Mouse (Mus musculus) frontal cortex, postnatal 14 days (tissue): ENCODE data around the gene Wdr1.
"Not testable (repeated sequence)": the region's sequence is repeated elsewhere in the genome, so short reads cannot be mapped to it uniquely, and the experiment has no call there.

ENCODE experiments used
- DNase-seq, 2 experiments: peaks; one replicate each; pipeline ENCODE4 v3.0.0; 2022; ENCODE audit warnings: low spot score in 2 of 2

The Wdr1 gene

DNA sequence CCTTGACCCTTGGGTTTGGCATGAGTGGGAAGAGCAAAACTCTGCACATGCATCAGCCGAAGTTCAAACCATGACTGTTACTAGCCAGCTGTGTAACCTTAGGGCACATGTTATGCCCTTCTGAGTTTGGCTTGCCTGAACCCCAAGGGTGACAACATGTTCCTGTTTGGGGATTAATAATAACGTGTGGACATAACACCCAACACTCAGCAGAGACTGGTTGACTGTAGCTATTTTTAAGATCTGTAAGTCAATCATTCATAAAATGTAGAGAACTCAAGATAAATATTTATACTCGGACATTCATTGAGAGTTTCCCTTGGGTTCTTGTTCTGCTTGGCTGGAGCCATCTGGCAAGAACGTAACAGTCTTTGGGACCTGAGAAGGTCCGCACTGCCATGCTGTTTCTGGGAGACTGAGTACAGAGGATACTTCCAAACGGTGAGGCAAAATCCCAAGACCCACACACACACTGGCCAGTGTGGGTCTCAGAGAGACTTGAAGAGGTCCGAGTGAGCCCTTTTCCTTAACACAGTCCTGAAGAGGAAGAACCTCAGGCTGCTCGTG, 66.4 kb downstream of the Wdr1 start:
- no peak for DNase-seq

DNA sequence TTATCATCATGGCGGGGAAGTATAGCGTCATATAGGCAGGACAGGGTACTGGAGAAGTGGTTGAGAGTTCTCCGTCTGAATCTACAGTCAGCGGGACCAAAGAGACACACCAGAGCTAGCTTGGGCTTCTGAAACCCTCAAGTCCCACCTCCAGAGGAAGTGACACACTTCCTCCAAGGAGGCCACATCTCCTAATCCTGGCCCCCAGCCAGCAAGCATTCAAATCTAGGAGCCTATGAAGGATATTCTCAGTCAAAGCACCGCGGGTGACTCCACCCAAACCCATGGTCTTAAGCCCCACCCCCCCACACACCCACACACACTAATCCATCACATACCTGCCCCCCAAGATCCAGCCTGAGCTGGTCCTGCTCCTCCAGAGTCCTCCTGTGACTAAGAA, 69.1 kb downstream of the Wdr1 start:
- no peak for DNase-seq

DNA sequence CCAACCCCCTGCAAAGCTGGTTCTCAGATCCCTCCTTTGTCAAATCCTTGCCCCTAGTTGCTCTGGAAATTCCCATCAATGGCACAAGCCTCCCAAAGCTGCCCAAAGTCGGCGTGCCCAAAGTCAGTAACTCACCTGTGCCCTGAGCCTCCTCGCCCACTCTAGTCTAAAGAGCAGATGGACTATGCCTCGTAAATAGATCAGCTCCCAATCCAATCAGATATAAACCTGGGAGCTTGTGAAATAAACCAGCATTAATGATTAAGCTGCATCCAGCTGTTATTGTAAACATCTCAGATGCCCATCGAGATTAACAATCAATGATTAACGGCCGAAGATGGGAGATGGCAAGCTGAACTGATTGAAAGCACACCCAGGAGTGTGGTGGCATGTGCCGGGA, 71.3 kb downstream of the Wdr1 start:
- DNase-seq, result no peak

DNA sequence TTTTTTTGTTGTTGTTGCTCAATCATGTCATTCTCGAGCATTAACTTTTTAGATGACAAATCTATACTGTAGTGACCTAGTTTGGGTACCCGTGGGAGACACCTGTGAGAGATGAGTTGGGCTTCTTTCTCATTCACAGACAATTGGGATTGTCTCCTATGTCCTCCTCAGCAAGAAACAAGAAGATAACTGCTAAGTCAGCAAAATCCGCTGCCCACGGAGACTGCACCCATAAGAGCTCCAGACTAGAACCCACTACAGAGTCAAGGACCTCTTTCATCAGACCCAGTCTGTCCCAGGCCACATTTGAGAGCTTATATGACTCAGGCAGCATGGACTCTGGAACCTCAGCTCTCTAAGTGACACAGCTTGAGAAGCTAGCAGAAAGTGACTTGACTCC, 73.3 kb downstream of the Wdr1 start:
- no peak for DNase-seq

DNA sequence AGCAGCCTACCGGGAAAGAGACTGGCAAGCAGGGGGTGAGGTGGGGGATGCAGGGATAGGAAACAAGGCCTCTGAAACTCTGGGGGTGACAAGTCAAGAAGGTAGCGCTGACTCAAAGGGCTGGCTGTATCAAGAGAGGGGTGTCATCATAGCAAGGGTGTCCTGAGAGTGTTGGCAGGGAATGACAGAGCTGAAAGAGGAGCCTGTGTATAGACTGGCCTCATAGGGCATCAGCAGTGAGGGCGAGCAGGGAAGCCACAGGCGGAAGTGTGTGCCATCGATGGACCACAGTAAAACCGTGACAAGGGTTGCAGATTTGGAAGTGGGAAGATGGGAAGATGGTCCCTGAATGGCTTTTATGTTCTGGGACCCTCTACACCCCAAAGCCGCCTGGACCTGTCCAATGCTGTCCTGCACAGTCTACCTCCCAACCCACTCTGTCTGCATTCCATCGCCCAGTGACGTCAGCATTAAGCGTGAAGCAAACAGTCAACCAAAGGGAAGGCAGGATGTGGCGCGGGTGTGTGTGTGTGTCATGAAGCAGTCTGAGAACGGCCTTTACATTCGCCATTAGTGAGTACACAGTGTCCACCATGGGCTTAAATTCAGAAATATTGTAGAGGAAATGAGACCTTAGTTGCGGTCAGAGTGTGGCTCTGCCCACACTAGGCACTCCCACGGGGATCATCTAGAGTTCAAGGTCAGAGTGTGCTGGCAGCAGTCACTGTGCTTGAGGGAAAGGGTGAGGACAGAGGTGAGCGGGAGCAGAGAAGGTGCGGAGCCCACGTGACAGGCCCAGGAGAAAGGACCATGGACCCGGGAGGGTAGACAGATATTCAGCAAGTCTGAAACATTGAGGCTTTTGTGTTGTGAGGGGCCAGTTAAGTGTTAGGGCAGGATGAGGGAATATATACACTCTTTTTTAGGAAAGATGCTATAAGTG, 74.1 kb downstream of the Wdr1 start:
- DNase-seq, result no peak

DNA sequence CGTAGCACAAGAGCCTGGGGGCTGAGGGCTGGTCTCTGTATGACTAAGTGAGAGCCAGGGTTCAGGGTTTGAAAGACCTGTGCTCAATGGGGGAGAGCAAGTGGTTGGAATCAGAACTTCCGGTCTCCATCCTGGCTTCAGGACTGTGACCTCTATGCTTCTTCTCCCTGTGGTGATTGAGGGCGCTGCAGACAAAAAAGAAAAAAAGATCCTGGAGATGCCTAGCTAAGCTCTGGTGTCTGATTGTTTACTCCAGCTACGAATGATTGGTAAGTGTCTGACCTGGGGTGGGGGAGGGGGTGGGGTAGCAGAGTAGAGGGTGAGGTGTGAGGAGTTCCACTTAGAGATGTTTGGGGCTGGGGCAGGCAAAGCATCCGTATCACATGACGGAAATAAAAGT, 75.0 kb downstream of the Wdr1 start:
- DNase-seq, result no peak

DNA sequence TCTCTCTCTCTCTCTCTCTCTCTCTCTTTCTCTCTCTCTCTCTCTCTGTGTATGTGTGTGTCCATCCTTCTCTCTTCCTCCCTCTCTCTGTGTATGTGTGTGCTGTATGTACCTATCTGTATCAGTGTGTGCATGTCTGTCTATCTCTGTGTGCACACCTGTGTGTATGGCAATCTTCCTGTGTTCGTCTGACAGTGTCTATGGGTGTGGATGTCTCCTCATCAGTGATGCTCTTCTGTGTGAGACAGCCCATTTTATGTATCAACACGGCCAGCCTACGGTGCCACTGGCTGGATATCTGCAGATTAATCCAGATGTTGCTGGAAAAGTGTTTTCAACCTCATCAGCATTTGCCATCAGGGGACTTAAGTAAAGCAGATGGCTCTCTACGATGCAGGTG, 75.8 kb downstream of the Wdr1 start:
- no peak for DNase-seq

DNA sequence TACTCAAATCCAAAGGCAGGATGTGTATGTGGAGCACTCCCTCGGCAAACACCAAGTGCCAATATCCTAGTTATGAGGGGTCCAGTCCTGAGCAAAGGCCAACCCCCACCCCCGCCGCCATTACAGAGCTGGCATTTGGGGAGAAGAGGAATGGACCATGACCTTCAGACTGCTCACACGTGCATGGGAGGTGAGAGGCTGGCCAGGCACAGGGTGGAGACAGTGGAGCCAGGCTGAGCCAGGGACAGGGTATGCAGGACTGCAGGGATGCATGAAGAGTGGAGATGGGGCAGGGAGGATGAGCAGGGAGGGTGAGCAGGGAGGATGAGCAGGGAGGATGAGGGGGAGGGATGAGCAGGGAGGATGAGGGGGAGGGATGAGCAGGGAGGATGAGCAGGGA, 77.1 kb downstream of the Wdr1 start:
- DNase-seq, result no peak

DNA sequence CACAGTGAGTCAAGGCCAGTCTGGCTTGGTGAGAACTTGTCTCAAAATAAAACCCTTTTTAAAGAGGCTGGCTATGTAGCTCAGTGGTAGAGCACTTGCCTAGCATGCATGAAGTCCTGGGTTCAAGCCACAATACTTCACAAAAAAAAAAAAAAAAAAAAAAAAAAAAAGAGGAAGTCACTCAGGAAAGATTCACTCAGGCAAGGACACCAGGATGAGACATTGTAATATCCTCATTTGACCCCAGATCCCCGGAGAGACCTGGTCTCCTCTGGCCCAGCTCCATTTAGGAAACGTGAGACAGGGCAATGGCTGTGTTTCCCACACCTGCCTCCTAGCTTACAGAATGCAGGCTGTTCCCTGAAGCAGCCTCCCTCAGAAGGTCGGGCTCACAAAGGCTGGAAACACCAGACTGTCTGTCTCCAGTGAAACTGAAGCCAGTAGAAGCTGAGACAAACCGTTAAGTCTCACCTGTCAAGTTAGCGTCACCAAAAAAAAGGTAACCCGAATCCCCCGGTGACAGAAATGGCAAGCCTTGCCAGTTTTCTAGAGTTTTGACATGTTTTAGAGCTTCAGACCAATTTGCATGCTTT, 79.4 kb downstream of the Wdr1 start:
- no peak for DNase-seq

DNA sequence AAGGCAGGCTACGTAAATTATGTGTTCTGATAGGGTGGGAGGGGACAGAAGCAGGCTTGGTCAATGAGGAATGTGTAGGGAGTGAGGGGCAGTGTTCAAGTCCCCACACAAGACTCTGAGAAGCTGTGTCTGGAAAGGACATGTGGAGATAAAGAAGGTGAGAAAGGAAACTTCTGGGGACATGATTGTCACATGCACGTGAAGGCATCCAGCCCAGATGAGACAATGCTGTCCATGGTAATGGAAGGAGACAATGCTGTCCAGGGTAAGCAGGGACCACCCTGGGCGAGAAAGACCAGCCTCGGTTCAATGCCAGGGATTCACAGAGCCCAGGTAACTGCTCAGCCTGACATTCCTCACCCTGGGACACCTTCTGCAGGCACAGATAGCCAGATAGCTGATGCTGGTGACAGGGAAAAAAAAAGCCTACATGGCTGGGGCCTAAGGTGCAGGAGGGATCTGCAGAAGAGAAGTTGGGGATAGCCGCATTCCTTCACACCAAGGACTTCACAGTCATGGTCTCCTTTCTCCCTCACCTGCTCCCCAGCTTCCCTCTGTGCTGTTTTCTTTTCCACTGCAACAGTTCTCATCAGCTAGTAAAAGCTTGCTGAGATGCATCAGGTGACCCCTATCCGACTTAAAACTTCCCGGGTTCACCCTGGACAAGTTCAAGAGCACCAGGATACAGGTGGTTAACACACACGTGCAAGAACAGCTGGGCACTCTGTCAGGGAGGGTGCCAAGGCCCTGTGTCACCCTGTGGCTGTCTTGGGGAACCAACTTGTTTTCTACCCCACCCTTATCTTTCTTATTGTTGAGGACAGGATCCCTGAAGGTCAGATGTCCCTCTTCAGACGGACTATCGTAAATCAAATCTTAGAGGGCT, 82.0 kb downstream of the Wdr1 start:
- DNase-seq, result peak in 1 of 2 experiments; percentile 1

DNA sequence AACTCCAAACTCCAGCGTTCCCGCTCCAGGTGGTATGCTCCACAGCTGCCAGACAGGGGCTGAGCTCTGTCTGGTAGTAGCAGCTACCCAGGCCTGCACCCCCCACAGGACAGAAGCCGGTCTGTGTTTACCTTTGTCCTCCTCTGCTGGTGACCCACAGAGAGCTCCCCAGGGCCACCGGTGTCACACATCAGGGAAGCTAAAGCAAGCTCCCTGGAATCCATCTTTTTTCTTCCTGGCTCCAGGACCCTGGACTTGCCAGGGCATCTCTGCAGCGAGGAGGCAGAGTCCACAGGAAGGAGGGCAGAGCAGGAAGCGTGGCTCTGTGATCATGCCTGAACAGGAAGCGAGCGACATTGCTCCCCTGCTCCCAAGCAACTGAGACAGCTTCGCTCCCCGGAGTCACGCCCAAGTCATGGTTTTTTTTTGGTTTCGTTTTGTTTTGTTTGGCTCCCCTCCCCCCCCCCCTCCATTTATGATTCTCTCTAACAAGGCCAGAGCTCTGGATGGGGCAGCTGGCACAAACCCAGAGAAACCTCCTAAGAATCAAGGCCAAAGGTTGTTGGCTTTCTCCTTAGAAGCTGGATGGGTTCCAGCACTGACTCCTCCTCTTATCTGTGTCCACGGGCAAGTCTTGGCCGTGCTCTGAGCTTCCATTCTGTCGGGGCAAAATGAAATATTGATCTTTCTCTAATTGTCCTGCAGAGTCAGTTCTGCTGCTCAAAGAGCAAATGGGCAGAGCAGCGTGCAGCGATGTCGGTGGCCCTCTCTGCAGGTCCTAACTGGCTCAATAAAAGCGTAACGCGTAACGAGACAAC, 82.9 kb downstream of the Wdr1 start:
- peak in 1 of 2 experiments; percentile 4 for DNase-seq

DNA sequence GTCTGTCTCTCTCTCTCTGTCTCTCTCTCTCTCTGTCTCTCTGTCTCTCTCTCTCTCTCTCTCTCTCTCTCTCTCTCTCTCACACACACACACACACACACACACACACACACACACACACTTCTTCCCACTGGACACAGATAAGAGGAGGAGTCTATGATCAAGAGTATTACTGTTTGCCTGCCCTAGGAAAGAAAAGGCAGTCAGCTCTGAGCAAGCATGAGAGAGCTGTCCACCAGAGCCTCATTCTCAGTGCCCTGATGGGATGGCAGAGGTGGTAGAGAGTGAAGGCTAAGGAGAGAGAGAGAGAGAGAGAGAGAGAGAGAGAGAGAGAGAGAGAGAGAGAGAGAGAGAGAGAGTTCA, 83.5 kb downstream of the Wdr1 start:
- not testable (repeated sequence) for DNase-seq

DNA sequence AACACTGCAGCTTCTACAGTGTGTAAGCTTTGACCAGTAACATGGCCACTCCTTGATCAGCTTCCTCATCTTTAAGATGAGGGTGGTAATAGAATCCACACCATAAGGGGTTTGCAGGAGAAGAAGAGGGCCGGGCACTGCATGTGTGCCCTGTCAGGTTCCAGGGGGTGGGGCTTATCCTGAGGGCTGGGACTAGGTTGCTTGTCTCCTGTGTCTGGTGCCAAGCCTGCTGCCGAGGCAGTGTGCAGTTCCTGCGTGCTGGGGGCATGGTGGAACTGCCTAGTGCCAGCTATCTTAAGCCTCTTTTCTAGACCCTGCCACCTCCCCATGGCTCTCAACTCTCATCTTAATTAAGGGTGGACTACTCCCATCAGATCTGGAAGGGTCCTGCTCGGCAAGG, 84.0 kb downstream of the Wdr1 start:
- DNase-seq, result peak in 1 of 2 experiments; percentile 8

DNA sequence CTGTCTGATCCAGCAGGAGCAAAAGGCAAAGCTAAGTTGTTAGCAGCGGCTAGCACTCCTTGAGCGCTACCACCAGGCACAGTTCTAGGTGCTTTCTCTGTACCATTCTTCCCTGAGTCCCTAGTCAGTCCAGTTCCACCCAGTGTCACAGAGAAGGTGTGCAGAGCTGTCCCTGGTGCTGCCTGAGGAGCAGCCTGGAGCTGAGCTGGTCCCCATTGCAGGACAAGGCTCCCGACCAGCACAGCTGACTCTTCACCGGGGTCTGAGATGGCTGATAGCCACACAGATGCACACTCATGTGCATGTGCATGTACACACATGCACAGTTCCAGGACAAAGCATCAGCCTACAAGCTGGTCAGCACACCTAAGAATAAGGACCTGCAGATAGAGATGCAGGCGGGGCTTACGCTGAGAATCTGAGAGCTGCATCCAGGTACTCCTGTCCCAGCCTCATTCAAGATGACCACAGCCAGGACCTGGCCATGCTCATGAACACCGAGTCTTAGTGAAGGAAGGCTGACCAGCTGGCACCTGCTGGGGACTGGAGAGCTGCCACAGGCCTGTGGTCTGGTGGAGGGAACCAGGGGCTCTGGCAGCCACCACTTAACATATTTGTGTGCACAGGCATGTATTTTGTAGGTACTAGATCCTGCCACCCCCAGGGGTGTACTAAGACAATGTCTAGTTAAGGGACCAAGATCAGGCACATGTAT, 85.1 kb downstream of the Wdr1 start:
- DNase-seq, result peak in 1 of 2 experiments; percentile 3

DNA sequence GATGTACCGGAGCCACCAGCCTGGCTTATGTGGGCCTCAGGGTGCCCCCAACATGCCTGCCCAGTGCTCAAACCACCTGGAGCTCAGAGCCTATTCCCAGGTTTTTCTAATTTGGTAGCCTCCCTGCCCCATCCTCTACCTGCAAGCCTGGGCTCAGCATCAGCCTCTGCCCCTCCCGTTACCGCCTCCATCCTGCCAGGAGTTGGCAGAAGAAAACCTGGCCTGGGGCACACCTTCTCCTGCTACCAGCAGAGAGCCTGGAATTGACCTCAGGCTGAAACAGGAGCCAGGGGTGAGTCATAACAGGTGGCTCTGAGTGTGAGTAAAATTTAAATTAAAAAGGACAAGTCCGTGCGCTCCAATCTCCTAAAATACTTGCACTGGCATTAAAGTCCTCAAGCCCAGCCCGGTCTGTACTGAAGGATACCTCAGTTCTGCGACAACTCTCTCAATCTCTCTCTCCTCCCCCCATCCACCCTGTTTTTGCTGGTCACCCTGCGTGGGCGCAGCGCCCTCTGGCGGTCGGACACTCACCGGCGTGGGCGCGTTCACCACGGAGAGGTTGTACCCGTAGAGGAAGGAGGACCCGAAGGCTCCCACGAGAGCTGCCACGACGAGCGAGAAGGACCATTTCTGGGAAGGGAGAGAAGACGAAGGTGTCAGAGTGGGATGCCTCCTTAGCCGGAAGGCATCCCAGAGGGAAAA, 86.0 kb downstream of the Wdr1 start:
- peak; percentile 37 to 39 for DNase-seq
